Mouse (Mus musculus) myocyte (in vitro differentiated cells): ENCODE data around the gene Lamb3.

Experiments used
- MAX ChIP-seq: IDR thresholded peaks from one replicate; pipeline ENCODE4 v1.6.1; 2011; ENCODE audit warnings: low read depth, mild to moderate bottlenecking, control low read depth
- POLR2A ChIP-seq: IDR thresholded peaks from one replicate; pipeline ENCODE4 v1.6.1; 2011; ENCODE audit warnings: low read depth, mild to moderate bottlenecking, control low read depth, moderate library complexity; ENCODE audit not compliant: insufficient read length
- POLR2AphosphoS2 ChIP-seq: IDR thresholded peaks from one replicate; pipeline ENCODE4 v1.6.1; 2011; ENCODE audit warnings: low read depth, control low read depth; ENCODE audit not compliant: insufficient read length
- SRF ChIP-seq: IDR thresholded peaks from one replicate; pipeline ENCODE4 v1.6.1; 2011; ENCODE audit warnings: low read depth; ENCODE audit not compliant: control insufficient read depth, insufficient read length
- TCF12 ChIP-seq: IDR thresholded peaks from one replicate; pipeline ENCODE4 v1.6.1; 2011; ENCODE audit warnings: mild to moderate bottlenecking, control low read depth; ENCODE audit not compliant: poor library complexity, insufficient read depth, severe bottlenecking

GRCm38 (mm10) chr1:193329557-193329956 lies 122.1 kb downstream of the Lamb3 start:
- no peak for TF ChIP-seq MAX
- TF ChIP-seq SRF: no peak
- no peak for TF ChIP-seq TCF12
- no peak for TF ChIP-seq POLR2AphosphoS2
- TF ChIP-seq POLR2A: no peak
